Mouse (Mus musculus): ENCODE data around the gene Lgi1.

Lgi1 gene

GRCm38 (mm10) chr19:38263829-38264504, 369 bp upstream of the Lgi1 start:
- DNase-seq (ENCODE audit: low read depth, low spot score), result no peak

GRCm38 (mm10) chr19:38265767-38266166, 1.4 kb downstream of the Lgi1 start:
- DNase-seq (ENCODE audit: low read depth, low spot score), result no peak

GRCm38 (mm10) chr19:38267469-38267868, 3.1 kb downstream of the Lgi1 start:
- DNase-seq (ENCODE audit: low read depth, low spot score), result no peak

- no peak for DNase-seq (ENCODE audit: low read depth, low spot score)
These were observed 6.7 kb downstream of the Lgi1 start for GRCm38 (mm10) chr19:38271071-38271470.

- no peak for DNase-seq (ENCODE audit: low read depth, low spot score)
These were observed 9.5 kb downstream of the Lgi1 start for GRCm38 (mm10) chr19:38273820-38274219.

GRCm38 (mm10) chr19:38274747-38275421, 10.5 kb downstream of the Lgi1 start:
- no peak for DNase-seq (ENCODE audit: low read depth, low spot score)

- DNase-seq (ENCODE audit: low read depth, low spot score), result no peak
These were observed 11.9 kb downstream of the Lgi1 start for GRCm38 (mm10) chr19:38276226-38276625.

GRCm38 (mm10) chr19:38280242-38280641, 15.9 kb downstream of the Lgi1 start:
- no peak for DNase-seq (ENCODE audit: low read depth, low spot score)

GRCm38 (mm10) chr19:38282407-38282806, 18.1 kb downstream of the Lgi1 start:
- no peak for DNase-seq (ENCODE audit: low read depth, low spot score)

- no peak for DNase-seq (ENCODE audit: low read depth, low spot score)
These were observed 24.2 kb downstream of the Lgi1 start for GRCm38 (mm10) chr19:38288556-38288955.

- no peak for DNase-seq (ENCODE audit: low read depth, low spot score)
These were observed 27.1 kb downstream of the Lgi1 start for GRCm38 (mm10) chr19:38291432-38291831.

- DNase-seq (ENCODE audit: low read depth, low spot score), result peak; percentile 23
These were observed 33.8 kb downstream of the Lgi1 start for GRCm38 (mm10) chr19:38298018-38298626.

GRCm38 (mm10) chr19:38308116-38308515, 43.8 kb downstream of the Lgi1 start:
- DNase-seq (ENCODE audit: low read depth, low spot score), result no peak

- no peak for DNase-seq (ENCODE audit: low read depth, low spot score)
These were observed 50.8 kb downstream of the Lgi1 start for GRCm38 (mm10) chr19:38315099-38315498.

GRCm38 (mm10) chr19:38316602-38317313, 52.4 kb downstream of the Lgi1 start:
- no peak for DNase-seq (ENCODE audit: low read depth, low spot score)

- DNase-seq (ENCODE audit: low read depth, low spot score), result no peak
These were observed 54.0 kb downstream of the Lgi1 start for GRCm38 (mm10) chr19:38318308-38318707.

GRCm38 (mm10) chr19:38319168-38319567, 54.8 kb downstream of the Lgi1 start:
- DNase-seq (ENCODE audit: low read depth, low spot score), result no peak

- no peak for DNase-seq (ENCODE audit: low read depth, low spot score)
These were observed 56.4 kb downstream of the Lgi1 start for GRCm38 (mm10) chr19:38320651-38321188.

- no peak for DNase-seq (ENCODE audit: low read depth, low spot score)
These were observed 59.4 kb downstream of the Lgi1 start for GRCm38 (mm10) chr19:38323726-38324125.

- peak; percentile 8 for DNase-seq (ENCODE audit: low read depth, low spot score)
These were observed 60.1 kb downstream of the Lgi1 start for GRCm38 (mm10) chr19:38324147-38325028.

- no peak for DNase-seq (ENCODE audit: low read depth, low spot score)
These were observed 60.7 kb downstream of the Lgi1 start for GRCm38 (mm10) chr19:38325029-38325398.

All from embryo, embryonic 11.5 days (tissue).